Mouse (Mus musculus) stomach, embryonic 16.5 days (tissue): ENCODE data around the gene Plpp7. TPM values are rescaled to one million over a fixed set of nuclear protein-coding genes. Genes with fewer than 3 reads are reported as not detected.

Experiments
- ATAC-seq: fragments of 200-750 bp; cut with Nextera tagmentation; 2 replicates; pipeline ENCODE4 v1.8.0; 2017; ENCODE audit warnings: moderate number of reproducible peaks, moderate TSS enrichment; ENCODE audit not compliant: insufficient read depth, low FRiP score
- H3K27ac ChIP-seq: fragments of 300-500 bp; sonication (generic); 2 replicates; pipeline ENCODE4 v1.5.1; 2014; ENCODE audit warnings: low read length
- H3K27me3 ChIP-seq: fragments of 300-500 bp; sonication (generic); 2 replicates; pipeline ENCODE4 v1.6.1; 2014; ENCODE audit warnings: low read length, control low read depth, mixed read lengths; ENCODE audit not compliant: control insufficient read depth, insufficient read depth
- H3K36me3 ChIP-seq: fragments of 300-500 bp; sonication (generic); 2 replicates; pipeline ENCODE4 v1.6.1; 2014; ENCODE audit warnings: low read length; ENCODE audit not compliant: control insufficient read depth, insufficient read depth
- H3K4me1 ChIP-seq: fragments of 300-500 bp; sonication (generic); 2 replicates; pipeline ENCODE4 v1.6.1; 2014; ENCODE audit warnings: low read length, control low read depth, mixed read lengths; ENCODE audit not compliant: control insufficient read depth, insufficient read depth
- H3K4me2 ChIP-seq: fragments of 300-500 bp; sonication (generic); 2 replicates; pipeline ENCODE4 v1.6.1; 2014; ENCODE audit warnings: low read depth, low read length, mixed read lengths
- H3K4me3 ChIP-seq: fragments of 300-500 bp; sonication (generic); replicated peaks from 2 replicates; pipeline ENCODE4 v1.5.1; 2014; ENCODE audit warnings: mild to moderate bottlenecking, low read length
- H3K9ac ChIP-seq: fragments of 300-500 bp; sonication (generic); 2 replicates; pipeline ENCODE4 v1.6.1; 2014; ENCODE audit warnings: low read length
- H3K9me3 ChIP-seq: fragments of 300-500 bp; sonication (generic); replicated peaks from 2 replicates; pipeline ENCODE4 v1.6.1; 2016; ENCODE audit warnings: low read length, control low read depth; ENCODE audit not compliant: control insufficient read depth
- WGBS: fragments of 180-500 bp; shearing (Covaris S2); extraction: QIAGEN DNeasy Blood & Tissue Kit; methylation state at CpG from one replicate; pipeline ENCODE4 v1.1.7; 2014; 5-methylcytosine and 5-hydroxymethylcytosine counted together
- polyA plus RNA-seq: library from polyadenylated mRNA; unstranded; fragments of >200 nt; fragmentation: Nextera tagmentation; extraction: Ambion mirVana; gene quantifications from 2 replicates; pipeline ENCODE4 v1.2.1, GENCODE M21; 2015

Gene Plpp7
- polyA plus RNA-seq, 1 experiment from 2014 or later, result 5.7 TPM

GRCm38 (mm10) chr2:32080681-32081080 lies 14.6 kb upstream of the Plpp7 start:
- 75% methylated on average over 3 of the region's 3 CpGs for WGBS
- Histone ChIP-seq H3K27me3 (peaks cover 42% of the 10 kb centered on the region), H3K4me2 (0 out of 2 replicates have a peak overlapping the region, but pooled peaks have one; percentile 19), H3K9me3 (no peaks in the 10 kb centered on the region), H3K4me1 (peaks cover 6% of the 10 kb centered on the region; the same call in 1 of the 2 replicates), H3K36me3 (no peaks in the 10 kb centered on the region), H3K9ac (no peak overlapping the region), H3K27ac (no peak overlapping the region), H3K4me3 (no peak overlapping the region)
- ATAC-seq, result no peak

- WGBS, result 78% methylated on average over 14 of the region's 14 CpGs
- H3K9me3 ChIP-seq, result no peaks in the 10 kb centered on the region
- H3K4me1 ChIP-seq, result peaks cover 6% of the 10 kb centered on the region; the same call in 1 of the 2 replicates
- no peak overlapping the region for H3K27ac ChIP-seq
- H3K4me3 ChIP-seq, result peak overlapping the region; percentile 65
- H3K4me2 ChIP-seq, result peak overlapping the region; percentile 99
- H3K27me3 ChIP-seq, result peaks cover 45% of the 10 kb centered on the region
- H3K9ac ChIP-seq, result 0 out of 2 replicates have a peak overlapping the region, but pooled peaks have one; percentile 26
- no peak for ATAC-seq
- no peaks in the 10 kb centered on the region for H3K36me3 ChIP-seq
Measured at GRCm38 (mm10) chr2:32081296-32081929, 13.9 kb upstream of the Plpp7 start.

GRCm38 (mm10) chr2:32082229-32082628 lies 13.1 kb upstream of the Plpp7 start:
- H3K9ac ChIP-seq, result peak overlapping the region; percentile 57; the same call in 1 of the 2 replicates
- H3K4me2 ChIP-seq, result peak overlapping the region; percentile 99; the same call in 1 of the 2 replicates
- H3K4me1 ChIP-seq, result peaks cover 6% of the 10 kb centered on the region; the same call in 1 of the 2 replicates
- 27% methylated on average over 2 of the region's 2 CpGs for WGBS
- H3K27ac ChIP-seq, result no peak overlapping the region
- peak overlapping the region; percentile 65 for H3K4me3 ChIP-seq
- no peaks in the 10 kb centered on the region for H3K9me3 ChIP-seq
- H3K27me3 ChIP-seq, result peaks cover 45% of the 10 kb centered on the region
- no peak for ATAC-seq
- H3K36me3 ChIP-seq, result no peaks in the 10 kb centered on the region

- peak overlapping the region; percentile 99 for H3K4me2 ChIP-seq
- peak overlapping the region; percentile 65 for H3K4me3 ChIP-seq
- no peaks in the 10 kb centered on the region for H3K36me3 ChIP-seq
- under 1% methylated on average over 87 of the region's 91 CpGs for WGBS
- H3K27me3 ChIP-seq, result peaks cover 56% of the 10 kb centered on the region
- peak; percentile 24; the same call in 1 of the 2 replicates for ATAC-seq
- no peaks in the 10 kb centered on the region for H3K9me3 ChIP-seq
- H3K9ac ChIP-seq, result peak overlapping the region; percentile 72
- no peak overlapping the region for H3K27ac ChIP-seq
- peaks cover 10% of the 10 kb centered on the region; the same call in 1 of the 2 replicates for H3K4me1 ChIP-seq
Measured at GRCm38 (mm10) chr2:32083159-32084011, 11.9 kb upstream of the Plpp7 start.

- no peak within 1 kb of the TSS for H3K27ac ChIP-seq
- H3K4me3 ChIP-seq, result peak within 1 kb of the TSS; percentile 65
- peak; percentile 37; the same call in 1 of the 2 replicates for ATAC-seq
- H3K9ac ChIP-seq, result peak within 1 kb of the TSS; percentile 72
- under 1% methylated on average over 61 of the region's 68 CpGs for WGBS
- peak within 1 kb of the TSS; percentile 99 for H3K4me2 ChIP-seq
- peaks cover 13% of the 10 kb centered on the region; the same call in 1 of the 2 replicates for H3K4me1 ChIP-seq
- no peaks in the 10 kb centered on the region for H3K9me3 ChIP-seq
- H3K36me3 ChIP-seq, result no peaks in the 10 kb centered on the region
- H3K27me3 ChIP-seq, result peaks cover 64% of the 10 kb centered on the region
Measured at GRCm38 (mm10) chr2:32084111-32084871, 11.0 kb upstream of the Plpp7 start, which contains the start of gene Fam78a. Gene Fam78a (minus strand): TSS chr2:32084857.

- H3K4me1 ChIP-seq, result peaks cover 13% of the 10 kb centered on the region; the same call in 1 of the 2 replicates
- H3K4me2 ChIP-seq, result peak overlapping the region; percentile 99
- H3K36me3 ChIP-seq, result no peaks in the 10 kb centered on the region
- H3K9me3 ChIP-seq, result no peaks in the 10 kb centered on the region
- no peak overlapping the region for H3K9ac ChIP-seq
- ATAC-seq, result no peak
- 33% methylated on average over 2 of the region's 2 CpGs for WGBS
- H3K27me3 ChIP-seq, result peaks cover 65% of the 10 kb centered on the region
- no peak overlapping the region for H3K27ac ChIP-seq
- H3K4me3 ChIP-seq, result peak overlapping the region; percentile 65
Measured at GRCm38 (mm10) chr2:32084872-32085199, 10.5 kb upstream of the Plpp7 start.

GRCm38 (mm10) chr2:32085231-32085630 lies 10.1 kb upstream of the Plpp7 start:
- no peak overlapping the region for H3K4me3 ChIP-seq

GRCm38 (mm10) chr2:32087606-32088005 lies 7.7 kb upstream of the Plpp7 start:
- no peaks in the 10 kb centered on the region for H3K36me3 ChIP-seq
- no peak overlapping the region for H3K9ac ChIP-seq
- H3K4me2 ChIP-seq, result no peak overlapping the region
- no peak overlapping the region for H3K4me3 ChIP-seq
- WGBS, result 59% methylated on average over 4 of the region's 4 CpGs
- peaks cover 13% of the 10 kb centered on the region; the same call in 1 of the 2 replicates for H3K4me1 ChIP-seq
- peaks cover 52% of the 10 kb centered on the region for H3K27me3 ChIP-seq
- no peak for ATAC-seq
- no peak overlapping the region for H3K27ac ChIP-seq
- H3K9me3 ChIP-seq, result no peaks in the 10 kb centered on the region

More at GRCm38 (mm10) chr2:32085231-32085630, 10.1 kb upstream of the Plpp7 start:
- Histone ChIP-seq H3K27me3 (peaks cover 65% of the 10 kb centered on the region), H3K4me1 (peaks cover 13% of the 10 kb centered on the region; the same call in 1 of the 2 replicates), H3K4me2 (no peak overlapping the region), H3K9me3 (no peaks in the 10 kb centered on the region), H3K27ac (no peak overlapping the region), H3K9ac (no peak overlapping the region), H3K36me3 (no peaks in the 10 kb centered on the region)
- ATAC-seq, result no peak
- 62% methylated on average over 2 of the region's 2 CpGs for WGBS
